Mouse (Mus musculus): ENCODE results near the gene Plekhg1.

Gene Plekhg1

GRCm38 (mm10) chr10:3740148-3740503 lies at the start of gene Plekhg1:
Gene Plekhg1, plus strand, starts transcription at chr10:3740364.
- in situ Hi-C loops (cut with MboI; ENCODE audit: unreplicated experiment in 2 of 2), result loop anchor here (5.0 to 10.0 kb wide), 5 partner anchors 98 to 205 kb away; no protein-coding TSS in a partner anchor

DNA sequence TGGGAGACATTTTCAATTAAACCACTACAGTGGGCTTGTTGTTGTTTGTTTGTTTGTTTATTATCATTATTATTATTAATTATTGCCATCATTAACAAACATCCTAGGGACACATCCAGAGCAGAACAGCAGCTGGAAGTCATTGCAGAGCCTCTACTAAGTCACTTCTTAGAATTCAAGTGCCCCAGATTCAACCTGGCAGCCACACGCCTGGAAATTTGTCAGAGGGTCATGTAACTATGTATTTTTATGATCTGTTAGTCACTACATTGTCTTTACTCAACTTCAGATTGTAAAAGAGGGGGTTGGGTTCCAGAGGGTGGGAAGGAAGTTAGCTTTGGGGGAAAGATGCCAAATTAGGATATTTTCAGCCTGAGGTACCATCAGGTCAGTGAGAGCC lies 47.4 kb upstream of the Plekhg1 start:
- in situ Hi-C loops (cut with MboI; ENCODE audit: unreplicated experiment in 2 of 2), result no loop called here

- in situ Hi-C loops (cut with MboI; ENCODE audit: unreplicated experiment in 2 of 2), result no loop called here
Measured at GRCm38 (mm10) chr10:3693699-3694280, 46.4 kb upstream of the Plekhg1 start.

GRCm38 (mm10) chr10:3695332-3695905 lies 44.7 kb upstream of the Plekhg1 start:
- in situ Hi-C loops (cut with MboI; ENCODE audit: unreplicated experiment in 2 of 2), result no loop called here

GRCm38 (mm10) chr10:3696727-3697348 lies 43.3 kb upstream of the Plekhg1 start:
- in situ Hi-C loops (cut with MboI; ENCODE audit: unreplicated experiment in 2 of 2), result no loop called here

- in situ Hi-C loops (cut with MboI; ENCODE audit: unreplicated experiment in 2 of 2), result no loop called here
Measured at GRCm38 (mm10) chr10:3697500-3697899, 42.7 kb upstream of the Plekhg1 start.

DNA sequence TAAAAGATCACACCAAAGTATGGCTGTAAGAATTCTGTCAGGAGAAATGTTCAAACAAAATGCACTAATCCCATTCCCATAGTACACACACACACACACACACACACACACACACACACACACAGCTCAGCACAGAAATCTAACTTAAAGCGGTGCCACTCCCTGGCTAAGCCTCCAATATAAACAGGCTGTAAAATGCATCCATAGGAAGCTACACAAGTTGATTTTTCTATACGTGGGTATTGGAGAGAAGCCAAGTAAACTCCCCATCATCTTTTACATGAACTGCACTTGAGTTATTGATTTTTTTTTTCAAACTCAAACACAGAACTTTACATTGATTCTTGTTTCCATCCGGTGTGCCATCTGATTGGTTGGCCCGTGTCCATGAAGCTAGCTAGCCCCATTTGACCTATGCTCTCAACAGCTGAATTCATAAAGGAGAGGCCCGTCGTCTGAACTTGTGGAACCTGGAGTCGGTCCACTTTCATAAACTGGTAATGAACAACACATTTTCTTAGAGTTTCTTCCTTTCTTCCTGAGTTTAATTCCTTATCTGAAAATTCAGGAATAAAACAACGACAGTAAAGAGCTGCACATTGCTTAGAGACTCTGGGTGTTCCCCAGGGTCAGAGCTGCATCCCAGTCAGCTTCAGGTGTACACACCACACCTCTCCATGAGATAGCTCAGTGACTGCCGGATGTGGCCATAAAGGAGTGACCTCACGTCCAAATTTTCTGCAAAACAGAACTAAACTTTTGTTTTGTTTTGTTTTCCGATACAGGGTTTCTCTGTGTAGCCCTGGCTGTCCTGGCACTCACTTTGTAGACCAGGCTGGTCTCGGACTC lies 39.7 kb upstream of the Plekhg1 start:
- in situ Hi-C loops (cut with MboI; ENCODE audit: unreplicated experiment in 2 of 2), result no loop called here

DNA sequence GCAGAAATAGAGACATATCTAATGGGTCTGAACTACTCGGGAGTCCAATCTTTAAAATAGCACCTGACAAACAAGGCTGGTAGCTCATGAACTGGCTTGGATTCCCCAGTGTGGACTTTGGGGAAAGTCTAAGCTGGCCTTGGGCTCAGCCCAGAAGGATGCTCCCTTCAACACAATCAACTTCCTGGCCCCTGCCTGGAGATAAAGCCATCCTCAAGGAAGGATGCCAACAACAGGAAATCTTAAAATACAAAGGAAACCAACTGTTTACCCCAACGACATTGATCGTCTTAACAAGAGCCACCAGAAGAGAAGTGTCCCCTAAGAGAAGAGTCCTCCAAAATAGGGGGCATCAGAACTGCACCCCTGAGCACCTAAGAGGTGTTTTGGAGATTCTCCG lies 38.3 kb upstream of the Plekhg1 start:
- in situ Hi-C loops (cut with MboI; ENCODE audit: unreplicated experiment in 2 of 2), result no loop called here

- in situ Hi-C loops (cut with MboI; ENCODE audit: unreplicated experiment in 2 of 2), result no loop called here
Measured at GRCm38 (mm10) chr10:3702585-3702984, 37.6 kb upstream of the Plekhg1 start.

GRCm38 (mm10) chr10:3706231-3706630 lies 33.9 kb upstream of the Plekhg1 start:
- in situ Hi-C loops (cut with MboI; ENCODE audit: unreplicated experiment in 2 of 2), result no loop called here

DNA sequence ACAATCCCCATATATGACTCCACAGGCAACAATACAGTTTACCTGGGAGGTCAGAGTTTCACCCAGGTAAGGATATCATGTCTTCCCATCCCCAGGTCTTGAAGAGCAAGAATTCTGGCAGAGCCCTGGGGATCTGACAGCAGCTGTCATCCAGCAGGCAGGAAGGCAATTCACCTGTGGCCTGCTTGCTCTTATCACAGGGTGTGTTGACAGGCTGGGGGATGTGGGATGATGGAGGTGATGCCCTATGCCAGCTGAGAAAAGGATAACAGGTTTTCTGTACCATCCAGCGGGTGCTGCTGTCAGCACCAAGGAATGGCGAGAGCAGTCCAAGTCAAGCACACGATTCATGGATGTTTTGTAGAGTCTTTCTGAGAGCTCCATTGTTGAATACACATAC lies 30.1 kb upstream of the Plekhg1 start:
- in situ Hi-C loops (cut with MboI; ENCODE audit: unreplicated experiment in 2 of 2), result no loop called here

- in situ Hi-C loops (cut with MboI; ENCODE audit: unreplicated experiment in 2 of 2), result no loop called here
Measured at GRCm38 (mm10) chr10:3715302-3715943, 24.7 kb upstream of the Plekhg1 start.

DNA sequence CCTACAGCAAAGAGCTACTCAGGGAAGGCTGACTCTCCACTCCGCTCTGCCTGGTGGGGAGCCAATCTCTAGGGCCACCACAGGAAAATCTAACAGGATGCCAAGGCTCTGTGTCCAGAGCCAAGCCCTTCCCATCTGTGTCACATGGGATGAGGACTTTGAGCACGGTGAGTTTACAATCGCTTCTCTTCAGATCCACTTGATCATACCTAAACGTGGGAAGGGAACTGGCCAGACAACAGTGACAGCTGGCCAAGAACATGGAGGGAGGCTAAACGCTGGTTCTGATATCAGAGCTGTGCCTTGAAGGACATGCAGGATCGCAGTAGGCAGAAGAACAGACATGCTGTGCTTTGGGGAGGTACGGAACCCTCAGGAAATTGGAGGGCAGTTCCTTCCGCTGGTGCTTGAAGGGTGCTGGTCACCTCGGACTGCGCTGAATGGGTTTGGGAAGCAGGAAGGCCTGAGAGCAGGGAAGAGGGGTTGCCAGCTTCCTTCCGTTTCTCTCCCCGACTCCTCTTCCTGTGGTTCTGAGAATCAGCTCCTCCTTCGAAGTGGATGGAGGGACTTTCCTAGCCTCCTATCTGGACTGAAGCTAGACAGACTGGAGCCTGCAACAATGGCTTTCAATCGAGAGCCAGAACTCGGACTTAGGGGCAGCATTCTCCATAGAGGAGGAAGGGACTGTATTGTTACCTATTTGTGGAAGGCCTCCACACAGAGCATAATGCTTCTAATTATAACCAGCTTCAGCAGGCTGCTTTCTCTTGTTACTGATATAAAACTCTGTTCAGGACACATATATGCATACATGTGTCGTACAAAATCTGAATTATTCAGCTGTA lies 21.9 kb upstream of the Plekhg1 start:
- in situ Hi-C loops (cut with MboI; ENCODE audit: unreplicated experiment in 2 of 2), result no loop called here

DNA sequence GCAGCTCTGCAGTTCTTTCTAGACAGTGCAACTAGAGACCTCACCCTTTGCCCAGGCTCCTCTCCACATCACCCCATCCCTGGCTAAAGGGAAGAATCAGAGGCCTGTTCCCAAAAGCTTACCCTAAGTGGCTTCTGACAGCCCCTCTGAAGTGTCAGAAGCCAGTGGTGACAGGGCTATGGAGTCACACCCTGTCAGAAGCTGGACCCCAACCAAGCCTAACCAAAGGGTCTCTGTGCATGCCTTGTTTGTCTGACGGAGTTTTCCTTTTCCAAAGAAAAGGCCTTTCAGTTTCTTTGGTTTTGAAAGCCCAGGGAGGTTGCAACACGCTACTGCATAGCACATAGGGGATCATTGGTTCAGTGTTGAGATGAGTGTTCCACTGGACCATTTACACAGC lies 19.9 kb upstream of the Plekhg1 start:
- in situ Hi-C loops (cut with MboI; ENCODE audit: unreplicated experiment in 2 of 2), result no loop called here

DNA sequence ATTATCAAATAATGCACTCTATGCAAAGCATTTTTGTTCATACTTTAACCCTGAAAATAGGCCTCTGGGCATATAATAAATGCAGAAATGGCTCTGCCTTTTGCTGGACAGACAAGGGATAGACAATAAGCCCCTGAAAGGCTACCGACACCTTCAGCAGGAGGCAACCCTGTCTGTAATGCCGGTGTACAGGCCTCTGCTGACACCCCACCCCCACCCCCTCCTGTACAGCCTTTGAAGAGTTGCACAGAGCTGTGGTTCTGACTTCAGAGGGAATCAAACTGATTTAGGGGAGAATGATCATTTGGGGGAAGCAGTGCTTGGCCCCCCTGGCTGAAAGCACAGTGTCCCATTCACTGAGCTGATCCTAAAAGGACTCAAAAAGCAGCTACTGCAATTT lies 17.8 kb upstream of the Plekhg1 start:
- in situ Hi-C loops (cut with MboI; ENCODE audit: unreplicated experiment in 2 of 2), result no loop called here

DNA sequence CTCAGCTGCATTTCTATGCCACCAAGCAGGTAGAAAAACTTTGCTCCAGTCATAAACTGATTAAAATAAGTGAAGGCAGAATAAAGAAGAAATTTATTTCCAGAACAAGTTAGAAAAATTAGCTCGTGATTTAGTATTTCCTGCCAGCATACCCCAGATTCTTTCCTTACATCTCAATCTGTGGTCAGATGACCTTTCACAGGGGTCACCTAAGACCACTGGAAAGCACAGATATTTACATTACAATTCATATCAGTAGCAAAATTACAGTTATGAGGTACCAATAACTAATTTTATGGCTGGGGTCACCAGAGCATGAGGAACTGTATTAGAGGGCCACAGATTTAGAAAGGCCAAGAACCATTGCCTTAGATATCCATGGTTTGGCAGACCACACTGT lies 15.5 kb upstream of the Plekhg1 start:
- in situ Hi-C loops (cut with MboI; ENCODE audit: unreplicated experiment in 2 of 2), result no loop called here

DNA sequence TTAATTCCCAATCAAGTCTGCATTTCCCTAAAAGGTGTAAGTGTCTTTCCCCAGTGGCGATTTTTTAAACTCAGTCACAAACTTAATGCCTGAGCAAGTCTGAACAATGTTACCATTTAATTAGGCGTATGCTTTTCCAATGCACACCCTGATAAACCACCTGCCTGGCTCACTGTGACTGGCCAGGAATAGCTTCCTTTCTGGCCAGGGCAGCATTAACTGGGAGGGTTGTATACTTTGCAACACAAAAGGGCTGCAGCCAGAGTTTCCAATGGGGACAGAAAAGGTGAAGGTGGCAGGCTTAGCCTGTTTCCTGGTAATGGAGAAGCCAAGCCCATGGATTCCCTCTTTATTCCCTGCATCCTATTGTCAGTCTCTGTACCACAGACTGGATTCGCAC lies 10.5 kb upstream of the Plekhg1 start:
- in situ Hi-C loops (cut with MboI; ENCODE audit: unreplicated experiment in 2 of 2), result no loop called here

DNA sequence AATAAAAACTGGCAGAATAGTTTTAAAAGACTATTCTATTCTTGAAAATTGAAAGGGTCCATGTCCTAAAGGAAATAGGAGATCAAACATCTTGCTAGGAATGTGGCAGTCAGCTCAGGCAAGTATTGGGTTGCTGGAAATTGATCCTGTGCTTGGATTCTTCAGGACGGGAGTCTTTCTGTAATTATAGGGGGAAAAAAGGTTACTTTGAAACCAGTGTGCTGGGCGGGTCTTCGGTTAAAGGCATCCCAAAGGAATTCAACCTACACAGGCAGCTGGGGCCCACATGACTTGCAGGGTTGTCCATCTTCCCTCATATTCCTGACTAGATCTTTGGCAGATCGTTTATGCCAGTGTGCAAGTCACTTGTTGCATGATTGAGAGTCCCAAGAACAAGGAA lies 9.8 kb upstream of the Plekhg1 start:
- in situ Hi-C loops (cut with MboI; ENCODE audit: unreplicated experiment in 2 of 2), result no loop called here

DNA sequence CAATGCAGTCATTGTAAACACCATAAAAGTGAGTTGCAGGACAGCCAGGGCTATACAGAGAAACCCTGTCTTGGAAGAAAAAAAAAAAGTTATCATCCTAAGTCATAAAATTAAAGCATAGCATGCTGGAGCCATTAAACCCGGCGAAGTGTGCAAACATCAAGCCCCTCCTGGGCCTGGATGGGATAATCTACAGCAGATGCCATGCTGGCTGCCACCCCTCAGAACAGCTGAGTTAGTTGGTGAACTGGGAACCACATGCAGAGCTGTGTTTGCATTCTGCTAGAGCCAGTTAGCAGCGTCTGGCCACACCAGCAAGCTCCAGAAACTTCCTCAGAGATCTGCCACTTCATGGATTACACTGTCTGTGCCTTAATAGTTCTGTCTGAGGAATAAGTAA lies 3.1 kb upstream of the Plekhg1 start:
- in situ Hi-C loops (cut with MboI; ENCODE audit: unreplicated experiment in 2 of 2), result no loop called here

Measured in v-Abl transformed pro-B cells (cell line).